Mouse (Mus musculus) limb, embryonic 14.5 days (tissue): ENCODE data around the gene Nubp2. TPM values are rescaled to one million over a fixed set of nuclear protein-coding genes. Genes with fewer than 3 reads are reported as not detected.

Source experiments
- ATAC-seq: fragments of 200-750 bp; cut with Nextera tagmentation; 2 replicates; pipeline ENCODE4 v1.8.0; 2017; ENCODE audit warnings: low read depth, moderate number of reproducible peaks, moderate TSS enrichment; ENCODE audit not compliant: low FRiP score
- DNase-seq: peaks from one replicate; pipeline ENCODE4 v3.0.0-alpha.2; 2015; ENCODE audit warnings: low spot score
- H3K27ac ChIP-seq: fragments of 300-500 bp; sonication (generic); replicated peaks from 2 replicates; pipeline ENCODE4 v1.5.1; 2014; ENCODE audit warnings: low read depth, mild to moderate bottlenecking, low read length, moderate library complexity, mixed read lengths
- H3K27me3 ChIP-seq: fragments of 300-500 bp; sonication (generic); 2 replicates; pipeline ENCODE4 v1.6.1; 2014; ENCODE audit warnings: low read length, mixed read lengths; ENCODE audit not compliant: control insufficient read depth, insufficient read depth
- H3K36me3 ChIP-seq: fragments of 300-500 bp; sonication (generic); 2 replicates; pipeline ENCODE4 v1.6.1; 2014; ENCODE audit warnings: mild to moderate bottlenecking, low read length, moderate library complexity, mixed read lengths; ENCODE audit not compliant: control insufficient read depth, insufficient read depth
- H3K4me1 ChIP-seq: fragments of 300-500 bp; sonication (generic); 2 replicates; pipeline ENCODE4 v1.6.1; 2014; ENCODE audit warnings: antibody characterized with exemption, low read length, mixed read lengths; ENCODE audit not compliant: control insufficient read depth, insufficient read depth
- H3K4me2 ChIP-seq: fragments of 300-500 bp; sonication (generic); replicated peaks from 2 replicates; pipeline ENCODE4 v1.6.1; 2014; ENCODE audit warnings: low read depth, mild to moderate bottlenecking, low read length, moderate library complexity; ENCODE audit not compliant: severe bottlenecking
- H3K4me3 ChIP-seq: fragments of 300-500 bp; sonication (generic); replicated peaks from 2 replicates; pipeline ENCODE4 v1.5.1; 2014; ENCODE audit warnings: low read length
- H3K9ac ChIP-seq: fragments of 300-500 bp; sonication (generic); 2 replicates; pipeline ENCODE4 v1.6.1; 2014; ENCODE audit warnings: mild to moderate bottlenecking, low read depth, low read length, moderate library complexity; ENCODE audit not compliant: severe bottlenecking
- H3K9me3 ChIP-seq: fragments of 300-500 bp; sonication (generic); 2 replicates; pipeline ENCODE4 v1.6.1; 2016; ENCODE audit warnings: low read length; ENCODE audit not compliant: control insufficient read depth
- POLR2A ChIP-seq: fragments of 200-500 bp; IDR thresholded peaks from 2 replicates; pipeline ENCODE4 v1.8.0; 2012; ENCODE audit warnings: inconsistent platforms, mild to moderate bottlenecking, moderate library complexity, borderline replicate concordance; ENCODE audit not compliant: insufficient read depth, insufficient read length; ENCODE audit errors: extremely low read depth
- WGBS: fragments of 180-500 bp; shearing (Covaris S2); extraction: QIAGEN DNeasy Blood & Tissue Kit; methylation state at CpG from one replicate; pipeline ENCODE4 v1.1.7; 2014; 5-methylcytosine and 5-hydroxymethylcytosine counted together
- polyA plus RNA-seq, 2 experiments: library from polyadenylated mRNA; depleted of rRNA in 1 of 2; stranded (reverse) in 1 of 2; unstranded in 1 of 2; fragments of >200 nt; fragmentation: Nextera tagmentation in 1 of 2; extraction: Ambion mirVana in 1 of 2; gene quantifications; 2 replicates each; pipeline versions ENCODE4 v1.2.1 to v1.2.3; 2012 to 2014

Nubp2 gene
- polyA plus RNA-seq, 2 experiments: 27.4 to 54.0 TPM

- ATAC-seq (no peak), DNase-seq (no peak)
- no peak overlapping the region for H3K4me3 ChIP-seq
These were observed 11.8 kb downstream of the Nubp2 start for GRCm38 (mm10) chr17:24874405-24874745.

GRCm38 (mm10) chr17:24873695-24874404 lies 12.3 kb downstream of the Nubp2 start:
- DNase-seq: no peak
- Histone ChIP-seq H3K27ac (no peak overlapping the region), H3K9ac (no peak overlapping the region), H3K4me2 (no peak overlapping the region), H3K27me3 (no peaks in the 10 kb centered on the region), H3K9me3 (no peaks in the 10 kb centered on the region), H3K36me3 (no peaks in the 10 kb centered on the region), H3K4me3 (no peak overlapping the region), H3K4me1 (no peaks in the 10 kb centered on the region)
- no peak for TF ChIP-seq POLR2A
- 47% methylated on average over 4 of the region's 4 CpGs for WGBS
- no peak for ATAC-seq

More at GRCm38 (mm10) chr17:24874405-24874745, 11.8 kb downstream of the Nubp2 start:
- TF ChIP-seq POLR2A: no peak
- H3K4me1 ChIP-seq: no peaks in the 10 kb centered on the region
- H3K27ac ChIP-seq: no peak overlapping the region
- H3K27me3 ChIP-seq: no peaks in the 10 kb centered on the region
- H3K36me3 ChIP-seq: no peaks in the 10 kb centered on the region
- no peaks in the 10 kb centered on the region for H3K9me3 ChIP-seq
- no peak overlapping the region for H3K4me2 ChIP-seq
- H3K9ac ChIP-seq: no peak overlapping the region
- WGBS: 61% methylated on average over 1 of the region's 1 CpGs

DNA sequence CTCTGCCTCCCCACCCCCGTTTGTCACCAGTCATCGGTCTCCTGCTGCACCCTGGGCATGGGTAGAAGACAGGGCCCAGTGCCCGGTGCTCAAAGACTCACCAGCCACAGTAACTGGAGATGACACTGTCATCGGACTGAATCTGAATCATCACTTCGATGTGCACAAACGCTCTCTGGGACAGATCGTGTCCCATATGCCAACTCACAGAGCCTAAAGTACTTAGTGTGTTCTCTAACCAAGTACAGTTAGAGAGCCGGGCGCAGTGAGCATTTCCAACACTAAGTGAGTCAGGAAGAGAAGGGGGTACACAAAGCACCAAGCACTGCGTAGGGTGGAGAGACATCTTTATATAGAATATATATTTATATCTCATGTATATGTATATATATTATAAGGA lies 18.2 kb downstream of the Nubp2 start:
- H3K36me3 ChIP-seq: peaks cover 9% of the 10 kb centered on the region; the same call in 1 of the 2 replicates
- H3K27ac ChIP-seq: no peak overlapping the region
- H3K9ac ChIP-seq: no peak overlapping the region
- no peak for ATAC-seq
- H3K4me3 ChIP-seq: no peak overlapping the region
- DNase-seq: no peak
- no peaks in the 10 kb centered on the region for H3K4me1 ChIP-seq
- TF ChIP-seq POLR2A: no peak
- H3K9me3 ChIP-seq: no peaks in the 10 kb centered on the region
- H3K4me2 ChIP-seq: no peak overlapping the region
- 91% methylated on average over 10 of the region's 10 CpGs for WGBS
- no peaks in the 10 kb centered on the region for H3K27me3 ChIP-seq

DNA sequence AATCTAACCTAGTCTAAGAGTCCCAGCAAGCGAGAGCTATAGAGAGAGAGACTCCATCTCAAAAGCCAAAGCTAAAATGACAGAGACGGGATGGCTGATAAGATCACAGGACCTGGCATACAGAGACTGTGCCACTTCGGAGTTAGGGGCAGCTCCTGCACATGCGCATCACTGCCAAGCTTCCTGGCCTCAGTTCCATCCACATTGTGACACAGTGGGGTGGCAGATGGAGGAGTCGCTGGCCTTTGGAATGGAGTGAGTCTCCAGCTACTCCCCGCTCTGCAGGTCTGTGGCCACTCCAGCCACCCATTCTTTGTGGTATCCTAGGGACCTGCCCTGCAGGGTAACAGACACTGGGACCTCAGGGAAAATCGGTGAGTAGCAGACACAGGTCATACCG lies 20.4 kb downstream of the Nubp2 start, which contains the start of gene Igfals:
Igfals (plus strand) TSS at position 222 of the 400 bp plus-strand sequence.
- no peak for TF ChIP-seq POLR2A
- Histone ChIP-seq H3K4me2 (no peak within 1 kb of the TSS), H3K9me3 (no peaks in the 10 kb centered on the region), H3K9ac (no peak within 1 kb of the TSS), H3K27ac (no peak within 1 kb of the TSS), H3K4me3 (no peak within 1 kb of the TSS), H3K4me1 (no peaks in the 10 kb centered on the region), H3K36me3 (peaks cover 26% of the 10 kb centered on the region), H3K27me3 (no peaks in the 10 kb centered on the region)
- WGBS: 89% methylated on average over 8 of the region's 8 CpGs
- no peak for ATAC-seq
- DNase-seq: no peak

- no peaks in the 10 kb centered on the region for H3K4me1 ChIP-seq
- peaks cover 28% of the 10 kb centered on the region for H3K36me3 ChIP-seq
- no peak overlapping the region for H3K27ac ChIP-seq
- no peak for ATAC-seq
- H3K27me3 ChIP-seq: no peaks in the 10 kb centered on the region
- H3K9me3 ChIP-seq: no peaks in the 10 kb centered on the region
- no peak for TF ChIP-seq POLR2A
- H3K4me2 ChIP-seq: no peak overlapping the region
- no peak overlapping the region for H3K4me3 ChIP-seq
- DNase-seq: no peak
- H3K9ac ChIP-seq: no peak overlapping the region
- 96% methylated on average over 3 of the region's 3 CpGs for WGBS
These were observed 24.4 kb downstream of the Nubp2 start for GRCm38 (mm10) chr17:24861785-24862184.

DNA sequence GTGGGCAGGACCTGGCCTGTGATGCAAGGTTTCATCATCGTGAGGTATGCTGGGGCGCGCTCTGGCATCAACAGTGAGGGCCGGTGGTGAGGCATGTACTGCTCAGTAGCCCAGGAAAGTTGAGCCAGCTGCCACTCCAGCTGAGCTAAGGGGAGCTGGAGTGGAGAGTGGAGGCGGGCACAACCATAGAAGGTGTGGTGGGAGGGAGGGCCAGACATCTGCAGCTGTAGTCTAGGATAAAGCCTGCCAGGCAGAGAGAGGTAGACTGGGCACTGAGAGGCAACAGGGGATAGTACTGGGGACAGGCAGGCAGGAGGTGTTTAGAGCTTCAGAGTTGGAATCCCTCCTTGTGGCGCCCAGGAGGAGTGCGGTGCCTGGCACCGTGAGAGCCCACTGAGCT lies 26.1 kb downstream of the Nubp2 start:
- no peak for DNase-seq
- WGBS: 90% methylated on average over 8 of the region's 8 CpGs
- no peak for TF ChIP-seq POLR2A
- no peak for ATAC-seq
- H3K4me2 ChIP-seq: no peak overlapping the region
- no peaks in the 10 kb centered on the region for H3K4me1 ChIP-seq
- no peaks in the 10 kb centered on the region for H3K27me3 ChIP-seq
- H3K27ac ChIP-seq: no peak overlapping the region
- H3K4me3 ChIP-seq: no peak overlapping the region
- H3K36me3 ChIP-seq: peaks cover 29% of the 10 kb centered on the region
- H3K9ac ChIP-seq: no peak overlapping the region
- no peaks in the 10 kb centered on the region for H3K9me3 ChIP-seq
